Mouse (Mus musculus) embryonic fibroblast, embryonic 13.5 days (primary cell): Measurements from ENCODE around the gene Kctd3.

Experiments used
- CTCF ChIP-seq: IDR thresholded peaks from 2 replicates; pipeline ENCODE4 v1.5.1; 2011; ENCODE audit warnings: mild to moderate bottlenecking, control low read depth, low read length, moderate library complexity, borderline replicate concordance; ENCODE audit not compliant: insufficient read depth
- POLR2A ChIP-seq: IDR thresholded peaks from 2 replicates; pipeline ENCODE4 v1.6.1; 2011; ENCODE audit warnings: low read depth, mild to moderate bottlenecking, control low read depth, low read length, moderate library complexity

DNA sequence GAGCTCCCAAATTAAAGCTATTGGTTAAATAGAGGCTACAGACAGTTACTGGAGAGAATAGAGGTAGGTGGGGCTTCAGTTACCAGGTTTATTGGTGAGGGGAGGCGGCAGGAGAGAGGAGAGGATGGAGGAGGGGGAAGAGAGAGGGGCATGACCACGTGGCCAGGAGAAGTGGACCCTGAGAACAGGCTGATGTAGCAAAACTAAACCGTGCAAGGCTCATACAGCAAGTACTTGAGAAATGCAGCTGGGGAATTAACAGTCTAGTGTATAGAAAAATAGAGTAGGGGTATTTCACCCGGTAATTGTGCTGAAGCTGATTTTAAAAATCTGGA, 5.9 kb upstream of the Kctd3 start:
- TF ChIP-seq POLR2A (no peak), CTCF (no peak)
